Comparison of ENCODE assay signal across 19 mouse cellular contexts in the genomic region with DNA sequence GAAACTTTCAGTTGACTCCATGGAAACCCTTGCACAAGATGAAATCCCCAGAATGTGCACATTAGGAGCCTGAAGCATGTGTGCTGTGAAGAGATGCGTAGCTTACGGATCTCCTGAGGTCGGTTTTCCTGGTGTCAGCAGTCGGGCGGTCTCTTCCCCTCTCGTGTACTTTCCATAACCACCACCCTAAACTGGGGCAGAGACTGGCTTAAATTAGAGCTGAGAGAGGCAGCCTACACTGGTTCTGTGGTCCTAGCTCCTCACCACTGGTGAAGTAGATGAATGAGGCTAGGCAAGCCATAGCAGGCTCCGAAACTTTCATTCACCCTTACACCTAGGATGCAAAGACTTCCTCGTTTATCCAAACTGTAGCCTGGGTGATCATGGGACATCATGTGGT. TPM values are rescaled to one million over a fixed set of nuclear protein-coding genes. Genes with fewer than 3 reads are reported as not detected.
"Had no signal": no experiment of that assay in that cellular context is flagged by ENCODE, and none has a peak within 500 bp of the region (broad histone marks: within the 10 kb centered on the region; RNA-seq: fewer than 3 reads in every experiment).

No protein-coding gene starts in this region.

- H3K27me3 ChIP-seq: midbrain, embryonic 12.5 days; neural tube, embryonic 13.5 days; neural tube, embryonic 15.5 days had no signal

- H3K9ac ChIP-seq: lung, embryonic 14.5 days; midbrain, embryonic 12.5 days; neural tube, embryonic 13.5 days; neural tube, embryonic 15.5 days had no signal

- H3K27ac ChIP-seq: midbrain, embryonic 10.5 days; midbrain, embryonic 12.5 days; neural tube, embryonic 13.5 days; neural tube, embryonic 15.5 days had no signal

- H3K4me3 ChIP-seq: midbrain, embryonic 10.5 days; midbrain, embryonic 12.5 days; myocyte; neural tube, embryonic 13.5 days; neural tube, embryonic 15.5 days had no signal

- H3K36me3 ChIP-seq: midbrain, embryonic 10.5 days; midbrain, embryonic 12.5 days; neural tube, embryonic 13.5 days; neural tube, embryonic 15.5 days had no signal

- ATAC-seq: midbrain, embryonic 16.5 days had no signal

- DNase-seq: lung, embryonic 14.5 days; lung, postnatal 10 days; lung, postnatal 4 days; retina, postnatal 1 day; right cerebral cortex, adult 18-20 months; right cerebral cortex, postnatal 25 days; right cerebral cortex, postnatal 4 days; spleen, adult 18-20 months; thymus, adult 2 months; thymus, postnatal 25 days; thymus, postnatal 4 days had no signal

- H3K4me1 ChIP-seq: midbrain, embryonic 10.5 days; midbrain, embryonic 12.5 days had no signal

RNA-seq across cellular contexts. Expression of a gene that starts 59.0 kb away (rescaled TPM):
- total RNA-seq: megakaryocyte, adult 5-6 weeks; megakaryocyte-erythroid progenitor cell, adult 5-6 weeks had no signal
- polyA plus RNA-seq: myocyte had no signal
